Mouse (Mus musculus) CD4-positive, CD25-positive, alpha-beta regulatory T cell, adult 4 months (primary cell): ENCODE results near the gene Mcat. TPM values are rescaled to one million over a fixed set of nuclear protein-coding genes. Genes with fewer than 3 reads are reported as not detected.
"Not testable (repeated sequence)": the region's sequence is repeated elsewhere in the genome, so short reads cannot be mapped to it uniquely, and the experiment has no call there.

Source experiments
- ATAC-seq: one replicate; pipeline ENCODE4 v1.8.0; 2017
- polyA plus RNA-seq, 2 experiments: library from polyadenylated mRNA; unstranded; fragments of 100-300 nt; shearing (Covaris generic); gene quantifications; one replicate each; pipeline ENCODE4 v1.2.1; 2017

The Mcat gene
- polyA plus RNA-seq, 2 experiments from 2014 or later, result 2.3 to 3.2 TPM

DNA sequence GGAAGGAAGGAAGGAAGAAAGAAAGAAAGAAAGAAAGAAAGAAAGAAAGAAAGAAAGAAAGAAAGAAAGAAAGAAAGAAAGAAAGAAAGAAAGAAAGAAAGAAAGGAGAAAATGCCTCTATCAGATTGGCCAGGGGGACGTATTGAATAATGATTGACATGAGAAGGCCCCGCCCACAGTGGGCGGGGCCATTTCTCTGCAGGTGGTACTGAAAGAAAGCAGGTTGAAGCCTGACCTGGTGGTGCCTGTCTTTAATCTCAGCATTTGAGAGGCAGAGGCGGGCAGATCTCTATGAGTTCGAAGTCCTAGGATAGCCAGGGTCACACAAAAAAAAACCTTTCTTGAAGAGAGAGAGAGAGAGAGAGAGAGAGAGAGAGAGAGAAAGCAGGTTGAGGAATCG, 62.1 kb downstream of the Mcat start:
- ATAC-seq, result not testable (repeated sequence)

GRCm38 (mm10) chr15:83500352-83500751, 63.2 kb downstream of the Mcat start:
- ATAC-seq, result peak; percentile 45

DNA sequence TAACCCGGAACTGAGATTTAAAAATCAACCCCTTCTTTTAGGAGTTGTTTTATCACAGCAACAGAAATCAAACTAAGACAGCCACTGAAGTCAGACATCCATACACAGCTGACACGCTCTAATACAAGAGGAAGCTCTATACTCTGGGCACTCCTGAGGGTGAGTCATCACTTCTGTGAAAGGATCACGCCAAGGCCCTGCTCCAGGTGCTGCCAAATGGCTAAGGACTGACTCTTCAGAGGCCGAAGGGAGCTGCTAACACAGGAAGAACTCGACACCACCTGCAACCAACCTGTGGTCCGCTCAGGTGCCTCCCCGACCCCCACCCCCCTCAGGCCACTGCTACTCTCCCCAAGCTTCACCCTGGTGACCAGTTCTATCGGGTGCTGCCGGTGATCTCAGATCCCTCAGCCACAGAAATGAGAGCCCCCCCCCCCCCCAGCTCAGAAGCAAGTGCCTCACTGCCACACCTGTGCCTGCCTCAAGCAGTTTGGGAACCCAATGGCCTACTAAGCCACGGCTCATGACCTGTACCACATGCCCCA, 64.3 kb downstream of the Mcat start:
- ATAC-seq, result no peak

DNA sequence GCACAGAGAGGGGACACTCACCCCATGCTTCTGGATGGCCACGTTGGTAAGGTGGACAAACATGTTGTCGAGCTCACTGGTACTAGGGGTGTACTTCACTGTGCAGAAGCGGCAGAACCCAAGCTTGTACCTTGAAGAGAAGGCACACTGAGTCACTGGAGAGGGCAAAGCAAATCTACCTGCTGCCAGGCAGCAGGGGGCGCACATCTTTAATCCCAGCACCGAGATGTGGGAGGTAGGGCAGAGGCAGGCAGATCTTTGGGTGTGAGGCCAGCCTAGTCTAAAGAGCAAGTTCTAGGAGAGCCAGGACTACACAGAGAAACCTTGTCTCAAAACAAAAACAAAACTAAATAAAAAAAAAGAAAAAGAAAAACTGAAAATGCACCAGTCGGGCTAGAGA, 66.3 kb downstream of the Mcat start:
- ATAC-seq, result no peak

Other genes with a start within 250 kb of the Mcat start
- gene Arfgap3, start 213.5 kb downstream of the Mcat start, polyA plus RNA-seq, result 10 to 100 TPM in 1 of 2 experiments, 1 to 10 TPM in 1; 9.3 to 14.6 TPM
- 10 to 100 TPM; 18.3 to 26.6 TPM for gene Pacsin2, start 99.2 kb downstream of the Mcat start, polyA plus RNA-seq
- 10 to 100 TPM; 11.4 to 14.4 TPM for gene Ttll1, start 52.9 kb downstream of the Mcat start, polyA plus RNA-seq
- gene Bik, start 36.9 kb downstream of the Mcat start, polyA plus RNA-seq, result 1 to 10 TPM in 1 of 2 experiments, under 1 TPM in 1; 0.90 to 1.5 TPM
- 100 to 1,000 TPM; 259 to 323 TPM for gene Tspo, start 195 bp downstream of the Mcat start, polyA plus RNA-seq
- 10 to 100 TPM in 1 of 2 experiments, 1 to 10 TPM in 1; 9.0 to 12.2 TPM for gene Ttll12, start 31.4 kb upstream of the Mcat start, polyA plus RNA-seq
- not detected for gene Scube1, start 161.2 kb upstream of the Mcat start, polyA plus RNA-seq
- not detected for gene Mpped1, start 215.7 kb upstream of the Mcat start, polyA plus RNA-seq